Mouse (Mus musculus) brain, embryonic 14.5 days (tissue): Measurements from ENCODE around the gene Rara.
"Not testable (repeated sequence)": the region's sequence is repeated elsewhere in the genome, so short reads cannot be mapped to it uniquely, and the experiment has no call there.

Experiments used
- CTCF ChIP-seq: fragments of 200-500 bp; IDR thresholded peaks from 2 replicates; pipeline ENCODE4 v1.5.1; 2012; ENCODE audit warnings: inconsistent platforms, mild to moderate bottlenecking, moderate library complexity, borderline replicate concordance; ENCODE audit not compliant: insufficient read depth, insufficient read length; ENCODE audit errors: extremely low read depth
- POLR2A ChIP-seq: fragments of 200-500 bp; IDR thresholded peaks from 2 replicates; pipeline ENCODE4 v1.6.1; 2012; ENCODE audit warnings: mild to moderate bottlenecking, inconsistent platforms, borderline replicate concordance; ENCODE audit not compliant: poor library complexity, insufficient read depth, insufficient read length, severe bottlenecking; ENCODE audit errors: extremely low read depth

GRCm38 (mm10) chr11:98933847-98934246 lies 6.2 kb downstream of the Rara start:
- not testable (repeated sequence) for TF ChIP-seq CTCF, POLR2A
